31 mouse cellular contexts compared by ENCODE assay signal in genomic region chr14:100189490-100190197, GRCm38 (mm10).
DNase-seq lines count a peak whose midpoint lies in the region; ATAC-seq and TF ChIP-seq lines count a peak whose summit lies in the region.
"Had no signal": no experiment of that assay in that cellular context is flagged by ENCODE, and none has a peak within 500 bp of the region (broad histone marks: within the 10 kb centered on the region; RNA-seq: fewer than 3 reads in every experiment).

No protein-coding gene starts in this region.

- H3K27me3 ChIP-seq in heart, embryonic 12.5 days (replicated peaks), result no peaks in the 10 kb centered on the region
- H3K27me3 ChIP-seq: embryonic facial prominence, embryonic 15.5 days; forebrain, embryonic 12.5 days; hindbrain, embryonic 15.5 days; liver, embryonic 12.5 days; megakaryocyte, embryonic 14.5 days; midbrain, embryonic 12.5 days; neural tube, embryonic 12.5 days had no signal

- H3K4me1 ChIP-seq in heart, embryonic 12.5 days (replicated peaks), result peaks cover 6% of the 10 kb centered on the region; the same call in 1 of the 2 replicates
- peaks cover 4% of the 10 kb centered on the region; the same call in 1 of the 2 replicates for H3K4me1 ChIP-seq in cortical plate, adult 2 months (ENCODE audit: control insufficient read depth, insufficient read depth, low read length)
- H3K4me1 ChIP-seq: embryonic facial prominence, embryonic 10.5 days; embryonic facial prominence, embryonic 15.5 days; hindbrain, embryonic 15.5 days; liver, embryonic 12.5 days; megakaryocyte, embryonic 14.5 days; neural tube, embryonic 12.5 days had no signal

- no peaks in the 10 kb centered on the region for H3K36me3 ChIP-seq in heart, embryonic 12.5 days
- H3K36me3 ChIP-seq: embryonic facial prominence, embryonic 15.5 days; forebrain, embryonic 12.5 days; G1E; hindbrain, embryonic 10.5 days; hindbrain, embryonic 15.5 days; liver, embryonic 12.5 days; midbrain, embryonic 12.5 days; neural tube, embryonic 12.5 days had no signal

- TF ChIP-seq POLR2A in cortical plate, adult 2 months (IDR thresholded peaks at IDR 0.05; ENCODE audit: extremely low read depth, insufficient read depth, low read length), result no peak

- DNase-seq in heart, adult 9 months (ENCODE audit: low spot score in 2 of 2), result peak; percentile 2 to 35
- DNase-seq in right cerebral cortex, adult 18-20 months, result peak; percentile 22
- DNase-seq in right cerebral cortex, postnatal 25 days, result no peak
- no peak for DNase-seq in kidney, adult 11 months
- DNase-seq in cerebellum, postnatal 10 days, result no peak
- DNase-seq: adrenal gland, postnatal 10 days; B cell, adult 2 months; cerebellum, adult 18-20 months; cerebellum, postnatal 14 days; forebrain, postnatal 0 days; gastrocnemius, postnatal 14 days; kidney, adult 9 months; kidney, postnatal 10 days; left cerebral cortex, postnatal 4 days; liver, postnatal 0 days; lung, postnatal 36 days; thymus, postnatal 14 days had no signal

- no peak overlapping the region for H3K4me2 ChIP-seq in heart, embryonic 12.5 days
- H3K4me2 ChIP-seq: embryonic facial prominence, embryonic 15.5 days; forebrain, embryonic 12.5 days; hindbrain, embryonic 15.5 days; liver, embryonic 12.5 days; midbrain, embryonic 12.5 days; neural tube, embryonic 12.5 days had no signal

- H3K27ac ChIP-seq in heart, embryonic 12.5 days (ENCODE audit: poor library complexity, severe bottlenecking), result no peak overlapping the region
- 0 out of 2 replicates have a peak overlapping the region, but pooled peaks have one; percentile 10 for H3K27ac ChIP-seq in cortical plate, adult 2 months (ENCODE audit: insufficient read depth, low read length)
- H3K27ac ChIP-seq: embryonic facial prominence, embryonic 10.5 days; embryonic facial prominence, embryonic 15.5 days; forebrain, embryonic 12.5 days; hindbrain, embryonic 10.5 days; hindbrain, embryonic 15.5 days; liver, embryonic 12.5 days; midbrain, embryonic 12.5 days; neural tube, embryonic 12.5 days had no signal

- no peaks in the 10 kb centered on the region for H3K9me3 ChIP-seq in heart, embryonic 12.5 days (replicated peaks)
- H3K9me3 ChIP-seq: embryonic facial prominence, embryonic 10.5 days; embryonic facial prominence, embryonic 15.5 days; forebrain, embryonic 12.5 days; hindbrain, embryonic 10.5 days; hindbrain, embryonic 15.5 days; liver, embryonic 12.5 days; midbrain, embryonic 12.5 days; neural tube, embryonic 12.5 days had no signal

- H3K9ac ChIP-seq in heart, embryonic 12.5 days, result no peak overlapping the region
- H3K9ac ChIP-seq: embryonic facial prominence, embryonic 15.5 days; forebrain, embryonic 12.5 days; forebrain, postnatal 0 days; hindbrain, embryonic 15.5 days; liver, embryonic 12.5 days; liver, postnatal 0 days; midbrain, embryonic 12.5 days; neural tube, embryonic 12.5 days had no signal

- no peak for ATAC-seq in heart, embryonic 12.5 days (ENCODE audit: insufficient number of reproducible peaks, low FRiP score)
- ATAC-seq: forebrain, postnatal 0 days; inflammation-experienced regulatory T-cells, adult 6 months; liver, embryonic 12.5 days; liver, postnatal 0 days had no signal

- WGBS in heart, embryonic 12.5 days, result 65% methylated on average over 11 of the region's 11 CpGs

- no peak for TF ChIP-seq CTCF in cortical plate, adult 2 months (IDR thresholded peaks at IDR 0.05; ENCODE audit: extremely low read depth, insufficient read depth, low read length)

- H3K4me3 ChIP-seq in heart, embryonic 12.5 days, result no peak overlapping the region
- H3K4me3 ChIP-seq in cortical plate, adult 2 months (ENCODE audit: insufficient read depth, low read length), result no peak overlapping the region
- H3K4me3 ChIP-seq: embryonic facial prominence, embryonic 10.5 days; embryonic facial prominence, embryonic 15.5 days; forebrain, embryonic 12.5 days; hindbrain, embryonic 10.5 days; hindbrain, embryonic 15.5 days; liver, embryonic 12.5 days; megakaryocyte, embryonic 14.5 days; midbrain, embryonic 12.5 days; myocyte; neural tube, embryonic 12.5 days had no signal

Comparison
In these comparisons a context has a peak if more than half of its experiments do, and no peak if none do; other contexts are left out.
1. DNase-seq: peak in heart, adult 9 months (2 of 2) and right cerebral cortex, adult 18-20 months (single experiment); none in right cerebral cortex, postnatal 25 days (single experiment), kidney, adult 11 months (single experiment) and cerebellum, postnatal 10 days (0 of 2).